Mouse (Mus musculus) mature B cell (primary cell): Measurements from ENCODE around the gene Mns1.

Experiments used
- in situ Hi-C: fragments of 300-500 bp; cut with MboI; formaldehyde crosslinking; loops from 2 replicates; pipeline ENCODE4 v1.14.3; 2019

Gene Mns1

DNA sequence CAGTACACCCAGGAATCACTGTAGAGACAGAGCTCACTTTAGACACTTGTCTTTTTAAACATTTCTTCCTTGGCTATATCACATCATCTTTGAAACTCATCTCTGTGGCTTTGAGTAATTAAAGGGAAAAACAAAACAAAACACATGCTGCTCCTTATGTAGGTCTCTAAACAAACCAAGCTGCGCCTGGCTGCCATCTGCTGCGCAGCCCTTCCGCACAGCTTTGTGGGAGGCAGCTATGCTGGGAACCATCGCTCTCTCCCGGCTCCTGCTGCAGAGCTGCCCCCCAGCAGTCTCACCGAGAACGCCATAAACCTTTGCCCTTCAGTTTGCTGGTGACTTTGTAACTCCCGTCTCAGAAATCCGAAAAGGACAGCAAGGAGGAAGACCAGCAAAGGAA is 37.7 kb downstream of the Mns1 start:
- in situ Hi-C loops = no loop called here

DNA sequence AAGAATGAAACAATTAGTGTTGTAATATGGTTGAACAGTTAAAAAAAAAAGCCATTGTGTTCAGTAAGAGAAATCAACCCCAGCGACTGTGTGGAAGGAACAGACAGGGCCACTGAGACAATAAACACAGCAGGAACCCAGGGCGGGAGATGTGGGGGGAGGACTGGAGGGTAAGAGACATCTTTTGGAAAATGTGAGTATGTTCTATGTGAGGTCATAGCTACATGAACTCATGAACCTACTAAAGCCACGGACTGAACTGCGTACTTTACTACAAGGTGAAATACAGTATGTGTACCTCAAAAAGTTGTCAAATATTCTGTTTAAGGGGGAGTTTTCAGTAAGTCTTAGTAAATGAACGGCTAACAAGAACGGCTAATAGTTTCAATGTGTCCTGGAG is 39.5 kb downstream of the Mns1 start:
- in situ Hi-C loops = no loop called here

DNA sequence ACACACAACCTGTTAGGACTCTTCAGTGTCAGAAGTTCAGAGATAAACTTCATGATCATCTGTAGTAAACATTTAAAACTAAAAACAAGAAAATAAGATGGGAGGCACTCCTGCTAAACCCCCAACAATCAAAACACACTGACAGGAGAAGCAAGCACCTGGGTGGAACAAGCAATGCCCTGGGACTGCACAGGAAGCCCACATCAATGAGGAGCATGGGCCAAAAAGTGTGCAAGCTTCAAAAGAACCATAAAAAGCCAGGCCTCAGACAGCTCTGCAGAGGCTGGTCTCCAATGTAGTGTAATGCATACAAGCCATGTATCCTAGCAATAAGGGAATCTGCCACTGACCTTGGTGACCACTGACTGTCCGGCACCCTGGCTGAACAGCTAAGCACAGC is 41.5 kb downstream of the Mns1 start:
- in situ Hi-C loops = no loop called here

DNA sequence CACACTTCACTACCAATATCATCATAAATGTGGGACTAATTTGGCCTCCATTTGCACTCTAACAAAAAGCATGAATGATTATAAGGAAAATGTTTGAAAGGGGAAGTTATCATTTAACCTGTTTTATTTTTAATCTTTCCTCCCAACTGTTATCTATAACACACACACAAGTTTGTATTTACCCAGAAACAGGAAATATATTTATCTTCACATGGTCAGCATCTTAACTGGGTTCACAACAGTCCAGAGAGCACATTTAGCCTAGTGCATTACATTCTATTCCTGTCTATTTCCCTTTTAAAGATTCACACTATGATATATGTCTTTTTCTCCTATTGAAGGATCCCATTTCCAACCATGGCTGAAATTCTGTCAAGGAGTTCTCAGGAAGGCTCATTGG is 50.7 kb downstream of the Mns1 start:
- in situ Hi-C loops = no loop called here

DNA sequence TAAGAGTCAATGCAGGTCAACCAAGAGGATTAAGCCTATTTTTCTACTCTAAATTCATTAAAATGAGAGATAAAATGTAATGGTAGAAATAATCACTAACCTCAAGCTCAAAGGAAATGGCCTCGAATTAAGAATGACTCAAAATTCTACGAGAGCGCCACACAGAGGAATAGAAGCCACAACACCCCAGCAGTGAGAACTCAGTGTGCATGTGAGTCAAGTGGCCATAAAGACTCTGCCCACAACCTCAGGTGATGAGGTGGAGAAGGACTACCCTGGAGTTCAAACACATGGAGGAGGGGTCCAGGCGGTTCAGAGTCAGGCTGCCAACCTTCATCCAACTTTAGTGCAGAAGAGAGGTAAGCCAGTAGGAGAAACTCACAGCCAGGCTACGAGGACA is 51.3 kb downstream of the Mns1 start:
- in situ Hi-C loops = no loop called here

DNA sequence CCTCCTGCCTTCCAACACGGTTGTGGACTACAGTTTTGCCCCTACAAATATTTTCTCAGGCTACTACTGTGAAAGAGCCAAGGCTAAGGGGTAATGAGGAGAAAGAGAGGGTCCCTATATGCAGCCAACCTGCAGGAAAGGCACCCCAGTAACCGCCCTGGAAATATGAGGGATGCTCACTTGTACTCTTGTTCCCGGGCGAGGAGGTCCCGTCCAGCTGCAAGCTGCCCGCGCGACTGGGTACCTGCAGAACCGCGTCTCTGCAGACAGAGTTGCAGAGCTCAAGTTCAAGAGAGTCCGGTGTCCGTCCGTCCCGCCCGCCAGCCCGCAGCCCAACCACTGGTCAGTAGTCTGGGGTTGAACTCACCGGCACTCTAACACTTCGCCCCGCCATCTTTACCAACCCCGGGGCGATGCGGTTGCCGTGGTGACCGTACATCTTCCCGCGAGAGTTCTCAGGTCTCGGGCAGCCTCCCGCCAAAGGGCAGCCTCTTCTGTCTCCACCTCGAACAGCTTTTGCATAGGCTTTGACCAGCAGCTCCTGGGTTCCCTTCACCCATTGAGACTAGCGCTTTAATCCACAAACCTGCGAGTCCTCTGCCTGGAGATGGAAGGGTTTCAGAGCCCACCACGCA is 53.9 kb downstream of the Mns1 start:
- in situ Hi-C loops = no loop called here

DNA sequence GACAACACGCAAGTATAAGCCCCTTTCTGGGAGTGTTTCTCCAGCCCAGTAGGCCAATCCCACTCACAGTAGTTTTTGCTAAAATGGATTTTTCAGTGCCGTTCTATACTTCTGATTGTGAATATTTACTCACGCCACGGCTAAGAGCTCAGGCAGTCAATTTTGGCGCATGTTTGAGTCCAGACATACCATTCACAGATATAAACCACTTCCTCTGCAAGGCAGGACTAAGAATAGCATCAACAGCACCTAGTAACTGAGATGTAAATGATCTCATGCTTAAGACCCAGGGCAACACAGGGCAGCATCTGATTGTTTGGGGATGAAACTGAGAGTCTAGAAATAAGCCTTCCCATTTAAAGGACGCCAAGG is 54.4 kb downstream of the Mns1 start, which contains the start of gene Tex9:
Gene Tex9 (minus strand): TSS at position 19 of the 372 bp plus-strand sequence.
- in situ Hi-C loops = no loop called here

DNA sequence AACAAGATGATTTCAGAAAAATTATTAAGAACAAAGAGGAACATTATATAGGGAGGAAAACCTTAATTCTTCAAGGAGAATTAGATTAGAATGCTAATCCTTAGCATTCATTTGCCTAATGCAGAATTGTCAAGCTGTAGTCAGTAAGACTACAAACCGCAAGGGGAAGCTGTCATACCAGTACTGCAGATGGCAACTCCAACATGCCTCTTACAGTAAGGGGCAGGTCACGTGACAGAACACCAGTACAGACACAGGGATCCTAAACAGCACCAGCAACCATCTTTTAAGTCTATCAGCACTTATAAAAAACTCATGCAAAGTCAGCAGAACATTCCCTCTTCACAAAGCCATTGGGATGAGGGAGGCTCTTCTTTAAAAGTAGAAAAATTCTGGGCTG is 55.7 kb downstream of the Mns1 start:
- in situ Hi-C loops = no loop called here

DNA sequence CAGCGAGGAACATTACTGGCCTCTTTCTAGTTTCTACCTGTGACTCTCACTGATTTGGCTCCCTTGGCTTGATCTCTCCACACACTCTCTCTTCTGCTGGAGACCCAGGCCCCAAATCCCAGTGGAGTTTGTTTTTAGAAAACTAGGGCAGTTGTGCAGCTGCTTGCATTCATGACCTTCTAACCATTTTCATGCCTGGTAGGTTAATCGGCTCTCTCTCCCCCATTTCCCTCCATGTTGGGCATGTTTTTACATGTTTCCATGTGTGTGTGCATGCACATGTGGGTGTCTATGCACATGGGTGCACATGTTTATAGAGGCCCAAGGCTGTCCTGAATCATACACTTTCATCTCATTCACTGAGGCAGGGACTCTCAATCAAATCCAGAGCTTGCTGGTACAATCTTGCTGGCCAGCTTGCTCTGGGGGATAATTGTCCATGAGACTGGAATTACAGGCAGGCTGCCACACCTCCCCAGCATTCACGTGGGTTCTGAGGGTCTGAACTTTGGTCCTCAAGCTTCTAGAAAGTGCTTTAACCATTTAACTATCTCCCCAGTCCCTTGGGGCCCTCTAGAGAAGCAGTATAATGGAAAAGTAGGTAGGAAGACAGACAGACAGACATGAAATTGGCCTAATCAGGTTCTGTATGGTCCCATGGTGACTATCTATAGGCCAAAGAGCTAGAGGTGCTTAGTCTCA is 56.3 kb downstream of the Mns1 start:
- in situ Hi-C loops = no loop called here

DNA sequence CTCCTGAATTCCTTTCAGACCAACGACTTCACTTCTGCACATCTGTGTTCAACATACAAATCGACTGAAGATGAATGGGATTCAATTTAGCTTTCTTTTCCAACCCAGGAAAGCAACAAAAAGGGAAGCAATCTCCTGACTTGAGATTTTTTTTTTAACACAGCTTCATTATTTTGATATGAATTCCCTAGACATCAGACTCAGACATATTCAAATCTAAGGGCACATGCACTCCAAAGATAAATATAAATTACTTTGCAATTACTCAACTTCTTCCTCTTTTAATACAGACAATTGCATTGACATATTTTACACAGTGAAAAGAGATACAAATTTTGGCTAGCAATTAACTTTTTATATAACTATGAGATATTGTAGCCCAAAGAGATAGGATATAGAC is 58.9 kb downstream of the Mns1 start:
- in situ Hi-C loops = no loop called here

DNA sequence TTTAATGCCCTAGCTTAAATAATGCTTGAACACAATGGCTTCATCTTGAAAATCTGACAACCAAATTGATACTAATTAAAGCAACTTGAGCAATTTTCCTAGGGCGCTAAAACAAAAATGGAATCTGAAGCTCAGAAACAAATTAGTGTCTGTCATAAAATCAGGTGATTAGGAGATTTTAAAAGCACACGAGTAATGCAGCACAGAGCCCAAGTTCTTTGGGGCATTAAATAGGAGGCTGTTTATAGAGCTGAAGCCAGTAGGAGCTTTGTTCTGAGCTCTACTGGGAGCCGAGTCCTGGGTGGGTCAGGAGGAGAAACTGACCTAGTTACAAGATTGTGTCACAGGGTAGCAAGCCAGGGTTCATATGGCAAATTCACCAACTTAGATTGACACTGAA is 59.4 kb downstream of the Mns1 start:
- in situ Hi-C loops = no loop called here
